In the genomic region with DNA sequence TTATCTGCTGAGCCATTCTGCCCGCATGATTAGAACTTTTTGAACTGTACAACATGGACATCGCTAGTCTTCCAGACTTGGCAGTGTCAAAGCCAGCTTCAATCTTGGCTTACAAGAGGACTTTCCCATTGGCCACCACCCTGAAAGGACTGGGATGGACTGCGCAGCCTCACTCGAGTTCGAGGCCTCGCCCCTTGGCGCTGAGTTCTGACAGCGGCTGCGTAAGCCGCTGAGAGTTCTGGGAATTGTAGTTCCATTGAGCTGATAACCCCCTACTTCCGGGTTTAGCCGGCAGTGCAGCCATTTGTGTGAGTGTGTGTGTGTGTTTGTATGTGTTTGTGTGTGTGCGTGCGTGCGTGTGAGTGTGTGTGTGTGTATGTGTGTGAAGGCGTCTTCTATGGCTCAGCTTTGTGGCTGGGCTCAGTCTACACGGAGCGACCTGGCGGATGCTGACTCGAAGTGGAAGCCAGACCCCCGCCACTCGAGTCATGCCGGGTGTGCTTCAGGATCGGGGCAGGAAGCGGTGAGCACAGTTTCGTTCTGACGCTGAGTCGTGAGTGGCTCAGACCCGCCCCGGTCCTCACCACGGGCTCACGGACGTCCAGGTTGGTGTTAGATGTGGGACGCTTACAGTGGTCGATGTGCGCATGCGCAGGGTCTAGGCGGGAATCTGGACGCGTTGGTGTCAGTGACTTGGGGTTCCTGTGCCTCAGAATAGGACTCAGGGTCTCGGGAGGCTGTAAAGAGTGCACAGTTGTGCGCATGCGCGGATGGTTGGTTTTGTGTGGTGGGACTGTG, we compare ENCODE assay signal across 8 mouse cellular contexts. TPM values are rescaled to one million over a fixed set of nuclear protein-coding genes. Genes with fewer than 3 reads are reported as not detected.
A peak's percentile ranks its signal among the peaks of the same experiment; 100 is the strongest.
DNase-seq lines count a peak whose midpoint lies in the region; ATAC-seq and TF ChIP-seq lines count a peak whose summit lies in the region.

Gene Zfp180, plus strand, starts transcription at position 291 of the 798 bp plus-strand sequence.

- H3K27ac ChIP-seq in forebrain, embryonic 16.5 days (ENCODE audit: low read length) = peak within 1 kb of the TSS; percentile 76
- peak within 1 kb of the TSS; percentile 93 for H3K27ac ChIP-seq in layer of hippocampus, adult 2 months
- peak within 1 kb of the TSS; percentile 81 for H3K27ac ChIP-seq in lung, embryonic 14.5 days (ENCODE audit: low read depth)
- peak within 1 kb of the TSS; percentile 32 for H3K27ac ChIP-seq in olfactory bulb, adult 2 months (ENCODE audit: insufficient read depth, low read depth, low read length)
- H3K27ac ChIP-seq in thymus, adult 2 months (ENCODE audit: control insufficient read depth, insufficient read depth, low read length) = peak within 1 kb of the TSS; percentile 70

- TF ChIP-seq POLR2A in olfactory bulb, adult 2 months (IDR thresholded peaks at IDR 0.05; ENCODE audit: insufficient read depth, low read depth, low read length) = peak; percentile 36; the same call in 1 of the 2 replicates
- TF ChIP-seq POLR2A in thymus, adult 2 months (IDR thresholded peaks at IDR 0.05; ENCODE audit: control insufficient read depth, extremely low read depth, insufficient read depth, low read length, poor library complexity) = peak; percentile 38; the same call in 1 of the 2 replicates

- H3K4me3 ChIP-seq in G1E (ENCODE audit: low read depth, low read length) = peak within 1 kb of the TSS; percentile 72
- H3K4me3 ChIP-seq in forebrain, embryonic 16.5 days (replicated peaks; ENCODE audit: low read length) = peak within 1 kb of the TSS; percentile 86
- H3K4me3 ChIP-seq in layer of hippocampus, adult 2 months = peak within 1 kb of the TSS; percentile 95
- peak within 1 kb of the TSS; percentile 58 for H3K4me3 ChIP-seq in lung, embryonic 14.5 days (ENCODE audit: low read depth, low read length)
- H3K4me3 ChIP-seq in olfactory bulb, adult 2 months (ENCODE audit: insufficient read depth, low read depth, low read length) = peak within 1 kb of the TSS; percentile 64
- H3K4me3 ChIP-seq in thymus, adult 2 months (ENCODE audit: control insufficient read depth, insufficient read depth, low read length) = peak within 1 kb of the TSS; percentile 85

- H3K36me3 ChIP-seq in G1E (replicated peaks) = peaks cover 39% of the 10 kb centered on the region
- peaks cover 8% of the 10 kb centered on the region; the same call in 1 of the 2 replicates for H3K36me3 ChIP-seq in forebrain, embryonic 16.5 days (ENCODE audit: control insufficient read depth, insufficient read depth)
- H3K36me3 ChIP-seq in lung, embryonic 14.5 days (ENCODE audit: insufficient read depth) = peaks cover 3% of the 10 kb centered on the region
- H3K36me3 ChIP-seq in thymus, adult 2 months (ENCODE audit: control insufficient read depth, insufficient read depth, low read length) = no peaks in the 10 kb centered on the region

- peaks cover 23% of the 10 kb centered on the region for H3K4me1 ChIP-seq in G1E (ENCODE audit: insufficient read depth, low read depth, low read length)
- peaks cover 25% of the 10 kb centered on the region for H3K4me1 ChIP-seq in forebrain, embryonic 16.5 days (replicated peaks; ENCODE audit: control insufficient read depth, insufficient read depth, low read length)
- H3K4me1 ChIP-seq in lung, embryonic 14.5 days (ENCODE audit: insufficient read depth) = peaks cover 7% of the 10 kb centered on the region; the same call in 1 of the 2 replicates
- peaks cover 14% of the 10 kb centered on the region for H3K4me1 ChIP-seq in olfactory bulb, adult 2 months (ENCODE audit: control insufficient read depth, insufficient read depth, low read length)
- H3K4me1 ChIP-seq in thymus, adult 2 months (replicated peaks; ENCODE audit: control insufficient read depth, insufficient read depth, low read length) = peaks cover 14% of the 10 kb centered on the region

- H3K27me3 ChIP-seq in G1E (ENCODE audit: insufficient read depth, low read length) = no peaks in the 10 kb centered on the region
- H3K27me3 ChIP-seq in forebrain, embryonic 16.5 days (replicated peaks; ENCODE audit: control insufficient read depth, insufficient read depth, low read length) = no peaks in the 10 kb centered on the region; the same call in 1 of the 2 replicates
- no peaks in the 10 kb centered on the region for H3K27me3 ChIP-seq in lung, embryonic 14.5 days (ENCODE audit: insufficient read depth, low read length)
- no peaks in the 10 kb centered on the region for H3K27me3 ChIP-seq in thymus, adult 2 months (ENCODE audit: control insufficient read depth, insufficient read depth, low read length)

- ATAC-seq in G1E (ENCODE audit: extremely low read depth, insufficient number of reproducible peaks, low FRiP score, poor library complexity, severe bottlenecking) = peak; percentile 89
- peak; percentile 98 for ATAC-seq in forebrain, embryonic 16.5 days
- peak; percentile 99 for ATAC-seq in lung, embryonic 14.5 days (ENCODE audit: insufficient read depth)

- DNase-seq in G1E (ENCODE audit: low spot score) = peak; percentile 92
- DNase-seq in cerebellum, adult 18-20 months = peak; percentile 94 to 98
- peak; percentile 92 for DNase-seq in heart, postnatal 36 days
- peak; percentile 95 to 97 for DNase-seq in layer of hippocampus, adult 2 months (ENCODE audit: low spot score in 2 of 2)
- DNase-seq in lung, embryonic 14.5 days = peak; percentile 100
- DNase-seq in thymus, adult 2 months = peak; percentile 91

- H3K9ac ChIP-seq in forebrain, embryonic 16.5 days (replicated peaks; ENCODE audit: low read depth, low read length) = peak within 1 kb of the TSS; percentile 73
- H3K9ac ChIP-seq in lung, embryonic 14.5 days = peak within 1 kb of the TSS; percentile 66

- 17% methylated on average over 44 of the region's 44 CpGs for WGBS in forebrain, embryonic 16.5 days
- 21% methylated on average over 44 of the region's 44 CpGs for WGBS in lung, embryonic 14.5 days
- 19% methylated on average over 44 of the region's 44 CpGs for WGBS in olfactory bulb, adult 2 months
- WGBS in thymus, adult 2 months = 17% methylated on average over 44 of the region's 44 CpGs

- H3K4me2 ChIP-seq in forebrain, embryonic 16.5 days (ENCODE audit: low read length) = peak within 1 kb of the TSS; percentile 74
- peak within 1 kb of the TSS; percentile 91 for H3K4me2 ChIP-seq in lung, embryonic 14.5 days

- intact Hi-C loops in heart, postnatal 36 days (cut with DNase I) = loop anchor here (1.0 to 10.0 kb wide), 8 partner anchors 30 to 803 kb away; partner anchors contain the start of genes Rps19, Smg9, Zfp112 and Zfp235

- peaks cover 8% of the 10 kb centered on the region for H3K9me3 ChIP-seq in G1E (replicated peaks)
- H3K9me3 ChIP-seq in forebrain, embryonic 16.5 days (ENCODE audit: control insufficient read depth, low read length) = peaks cover 2% of the 10 kb centered on the region
- 0 out of 2 replicates have a peak, but pooled peaks cover 3% of the 10 kb centered on the region for H3K9me3 ChIP-seq in lung, embryonic 14.5 days (ENCODE audit: low read depth, low read length)

- no peak for TF ChIP-seq CTCF in G1E (IDR thresholded peaks at IDR 0.05; ENCODE audit: low read depth, low read length)
- TF ChIP-seq CTCF in layer of hippocampus, adult 2 months (conservative IDR thresholded peaks at IDR 0.05) = no peak
- no peak for TF ChIP-seq CTCF in lung, embryonic 14.5 days (IDR thresholded peaks at IDR 0.05; ENCODE audit: low read depth)
- no peak for TF ChIP-seq CTCF in olfactory bulb, adult 2 months (IDR thresholded peaks at IDR 0.05; ENCODE audit: insufficient read depth, low read depth, low read length)
- peak; percentile 19; the same call in 1 of the 2 replicates for TF ChIP-seq CTCF in thymus, adult 2 months (IDR thresholded peaks at IDR 0.05; ENCODE audit: borderline replicate concordance, control insufficient read depth, extremely low read depth, insufficient read depth, low read length, poor library complexity)

RNA-seq across cellular contexts. Expression of gene Zfp180, which starts in this region (rescaled TPM):
- total RNA-seq in G1E (2014; fragmentation: Nextera tagmentation) (18.7 and 19.2 TPM in 2 replicates), G1E (2017) (13.9 and 16.1 TPM in 2 replicates)
- 16.0 and 16.2 TPM in 2 replicates for polyA plus RNA-seq in G1E (2012)
- 44.0 and 46.7 TPM in 2 replicates for polyA plus RNA-seq in forebrain, embryonic 16.5 days (2015; fragmentation: Nextera tagmentation; extraction: Ambion mirVana)
- 10 to 100 TPM; 13.1 TPM for total RNA-seq in heart, postnatal 36 days (2021)
- 10 to 100 TPM; 44.0 to 45.5 TPM for total RNA-seq in layer of hippocampus, adult 2 months (2021)
- polyA plus RNA-seq in lung, embryonic 14.5 days (2014; fragmentation: Nextera tagmentation; extraction: Ambion mirVana) = 22.8 and 27.2 TPM in 2 replicates
- not detected in 2 replicates for polyA plus RNA-seq in olfactory bulb, adult 2 months (2012; ENCODE audit: insufficient read depth, insufficient read length, low replicate concordance, missing spikeins)
- polyA plus RNA-seq in thymus, adult 2 months (2012; rRNA removed) = 27.0 and 27.9 TPM in 2 replicates

Comparison
In these comparisons a context has a peak if more than half of its experiments do, and no peak if none do; other contexts are left out.
1. Peak in every context shown above with its lines: DNase-seq, ATAC-seq, H3K4me3 ChIP-seq and H3K27ac ChIP-seq.
2. RNA of gene Zfp180 (polyA plus RNA-seq): 44.0 to 46.7 TPM in forebrain, embryonic 16.5 days, 22.8 to 27.2 TPM in lung, embryonic 14.5 days, 27.0 to 27.9 TPM in thymus, adult 2 months and 16.0 to 16.2 TPM in G1E; not detected in olfactory bulb, adult 2 months; every median in the first group is over 10 times any median in the second.
3. H3K27ac ChIP-seq: peak in every context shown above with its lines; median percentile 93 in layer of hippocampus, adult 2 months; 81 in lung, embryonic 14.5 days; 76 in forebrain, embryonic 16.5 days; 70 in thymus, adult 2 months; 32 in olfactory bulb, adult 2 months.